Mouse (Mus musculus) brain, embryonic 14.5 days (tissue): ENCODE data around the gene Nectin2.
A peak's percentile ranks its signal among the peaks of the same experiment; 100 is the strongest.

ENCODE experiments used
- CTCF ChIP-seq: fragments of 200-500 bp; IDR thresholded peaks from 2 replicates; pipeline ENCODE4 v1.5.1; 2012; ENCODE audit warnings: inconsistent platforms, mild to moderate bottlenecking, moderate library complexity, borderline replicate concordance; ENCODE audit not compliant: insufficient read depth, insufficient read length; ENCODE audit errors: extremely low read depth
- POLR2A ChIP-seq: fragments of 200-500 bp; IDR thresholded peaks from 2 replicates; pipeline ENCODE4 v1.6.1; 2012; ENCODE audit warnings: mild to moderate bottlenecking, inconsistent platforms, borderline replicate concordance; ENCODE audit not compliant: poor library complexity, insufficient read depth, insufficient read length, severe bottlenecking; ENCODE audit errors: extremely low read depth

DNA sequence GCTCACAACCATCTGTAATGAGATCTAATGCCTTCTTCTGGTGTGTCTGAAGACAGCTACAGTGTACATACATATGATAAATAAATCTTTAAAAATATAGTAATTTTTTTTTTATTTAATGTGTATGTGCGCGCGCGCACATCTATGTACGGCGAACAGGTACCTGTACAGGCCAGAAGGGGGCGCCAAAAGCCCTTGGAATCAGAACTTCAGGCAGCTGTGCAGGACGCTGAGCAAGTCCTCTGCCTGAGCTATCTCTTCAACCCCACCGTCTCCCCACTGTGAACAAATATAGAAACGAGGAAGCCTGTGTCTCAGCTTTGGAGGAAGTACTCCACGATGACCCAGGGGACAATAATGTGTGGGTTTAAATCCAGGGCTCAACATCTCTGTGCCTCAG lies 10.0 kb downstream of the Nectin2 start:
- TF ChIP-seq POLR2A (no peak), CTCF (0 out of 2 replicates have a peak, but pooled peaks have one; percentile 10)
